In genomic region chr4:150808471-150808847, GRCm38 (mm10) we compare ENCODE assay signal across 10 mouse cellular contexts. TPM values are rescaled to one million over a fixed set of nuclear protein-coding genes. Genes with fewer than 3 reads are reported as not detected.
DNase-seq lines count a peak whose midpoint lies in the region; ATAC-seq lines count a peak whose summit lies in the region.
"Had no signal": no experiment of that assay in that cellular context is flagged by ENCODE, and none has a peak within 500 bp of the region (broad histone marks: within the 10 kb centered on the region; RNA-seq: fewer than 3 reads in every experiment).

No protein-coding gene starts in this region.

- peak; percentile 55 for DNase-seq in adrenal gland, adult 2 months
- no peak for DNase-seq in adrenal gland, postnatal 4 days (ENCODE audit: low spot score in 2 of 2)
- DNase-seq in thymus, postnatal 0 days (ENCODE audit: low spot score), result peak; percentile 16
- no peak for DNase-seq in thymus, adult 18-20 months
- DNase-seq in spleen, postnatal 14 days (ENCODE audit: low spot score in 2 of 2), result no peak
- DNase-seq in cerebellum, adult 11-12 months, result no peak

- H3K4me2 ChIP-seq in limb, embryonic 13.5 days (replicated peaks), result peak overlapping the region; percentile 49
- H3K4me2 ChIP-seq in midbrain, embryonic 13.5 days (replicated peaks), result no peak overlapping the region

- no peak overlapping the region for H3K9ac ChIP-seq in limb, embryonic 13.5 days
- no peak overlapping the region for H3K9ac ChIP-seq in midbrain, embryonic 13.5 days (replicated peaks)

- no peaks in the 10 kb centered on the region for H3K9me3 ChIP-seq in limb, embryonic 13.5 days
- H3K9me3 ChIP-seq in midbrain, embryonic 13.5 days, result no peaks in the 10 kb centered on the region
- H3K9me3 ChIP-seq: midbrain, embryonic 10.5 days had no signal

- H3K36me3 ChIP-seq in limb, embryonic 13.5 days, result no peaks in the 10 kb centered on the region
- H3K36me3 ChIP-seq in midbrain, embryonic 13.5 days, result no peaks in the 10 kb centered on the region
- H3K36me3 ChIP-seq: midbrain, embryonic 10.5 days had no signal

- peak; percentile 55 for ATAC-seq in limb, embryonic 13.5 days (ENCODE audit: low FRiP score, low read depth)
- no peak for ATAC-seq in midbrain, embryonic 13.5 days

- H3K27me3 ChIP-seq in limb, embryonic 13.5 days, result no peaks in the 10 kb centered on the region
- no peaks in the 10 kb centered on the region for H3K27me3 ChIP-seq in midbrain, embryonic 13.5 days
- H3K27me3 ChIP-seq: CH12.LX had no signal

- peaks cover 40% of the 10 kb centered on the region for H3K4me1 ChIP-seq in limb, embryonic 13.5 days
- no peaks in the 10 kb centered on the region for H3K4me1 ChIP-seq in midbrain, embryonic 13.5 days (replicated peaks)
- H3K4me1 ChIP-seq: midbrain, embryonic 10.5 days had no signal

- peak overlapping the region; percentile 74; the same call in 1 of the 2 replicates for H3K27ac ChIP-seq in limb, embryonic 13.5 days
- H3K27ac ChIP-seq in midbrain, embryonic 13.5 days, result no peak overlapping the region

- H3K4me3 ChIP-seq in limb, embryonic 13.5 days, result no peak overlapping the region
- H3K4me3 ChIP-seq in midbrain, embryonic 13.5 days (replicated peaks), result no peak overlapping the region
- H3K4me3 ChIP-seq: midbrain, embryonic 10.5 days had no signal

- WGBS in limb, embryonic 13.5 days, result 24% methylated on average over 12 of the region's 12 CpGs
- WGBS in midbrain, embryonic 13.5 days, result 86% methylated on average over 12 of the region's 12 CpGs

RNA-seq across cellular contexts. Expression of gene Errfi1, which starts 45.3 kb away (rescaled TPM):
- total RNA-seq in adrenal gland, adult 2 months (2021), result 10 to 100 TPM; 41.7 to 49.8 TPM
- 12.1 and 12.6 TPM in 2 replicates for polyA plus RNA-seq in adrenal gland, adult 2 months (2012; rRNA removed)
- total RNA-seq in adrenal gland, postnatal 4 days (2021), result 10 to 100 TPM; 26.9 to 39.3 TPM
- 15.7 and 16.7 TPM in 2 replicates for polyA plus RNA-seq in thymus, postnatal 0 days (2015; fragmentation: Nextera tagmentation; extraction: Ambion mirVana)
- polyA plus RNA-seq in limb, embryonic 13.5 days (2015; fragmentation: Nextera tagmentation; extraction: Ambion mirVana), result 22.5 and 24.3 TPM in 2 replicates
- polyA plus RNA-seq in midbrain, embryonic 13.5 days (2015; fragmentation: Nextera tagmentation; extraction: Ambion mirVana), result 18.7 and 20.1 TPM in 2 replicates

Comparison
In these comparisons a context has a peak if more than half of its experiments do, and no peak if none do; other contexts are left out.
1. DNase-seq: peak in adrenal gland, adult 2 months (single experiment) and thymus, postnatal 0 days (single experiment); none in adrenal gland, postnatal 4 days (0 of 2), thymus, adult 18-20 months (0 of 2), spleen, postnatal 14 days (0 of 2) and cerebellum, adult 11-12 months (single experiment).